Mouse (Mus musculus): ENCODE measurements around the gene Rpl31.

GRCm38 (mm10) chr1:39389338-39389737 lies 21.7 kb downstream of the Rpl31 start:
- TF ChIP-seq HCFC1 (IDR thresholded peaks at IDR 0.05; ENCODE audit: borderline replicate concordance, insufficient read depth, low read length) (no peak), CHD2 (IDR thresholded peaks at IDR 0.05; ENCODE audit: low read depth, low read length) (no peak), ZC3H11A (IDR thresholded peaks at IDR 0.05; ENCODE audit: borderline replicate concordance, low read depth, low read length) (no peak), ZNF384 (IDR thresholded peaks at IDR 0.05; ENCODE audit: low read depth, low read length) (no peak), MAFK (IDR thresholded peaks at IDR 0.05; ENCODE audit: insufficient read depth, low read depth, low read length) (no peak)
